Mouse (Mus musculus) layer of hippocampus, adult 18-20 months (tissue): ENCODE data around the gene Fgr. TPM values are rescaled to one million over a fixed set of nuclear protein-coding genes. Genes with fewer than 3 reads are reported as not detected.

Experiments
- DNase-seq, 2 experiments: peaks; one replicate each; pipeline ENCODE4 v3.0.0; 2022; ENCODE audit warnings: low spot score in 2 of 2
- total RNA-seq, 2 experiments: library from RNA; stranded (reverse); gene quantifications; 2 replicates each; pipeline ENCODE4 v1.2.3; 2021

Gene Fgr
- total RNA-seq, 2 experiments from 2014 or later, result 0.13 to 0.35 TPM

- DNase-seq, result no peak
These were observed 14.9 kb upstream of the Fgr start for GRCm38 (mm10) chr4:132958741-132959678.

- no peak for DNase-seq
These were observed 14.2 kb upstream of the Fgr start for GRCm38 (mm10) chr4:132959679-132960045.

- DNase-seq, result no peak
These were observed 13.6 kb upstream of the Fgr start for GRCm38 (mm10) chr4:132960313-132960712.

GRCm38 (mm10) chr4:132960864-132961639 lies 12.8 kb upstream of the Fgr start:
- DNase-seq, result no peak

GRCm38 (mm10) chr4:132961866-132962265 lies 12.0 kb upstream of the Fgr start:
- no peak for DNase-seq

- DNase-seq, result no peak
These were observed 11.3 kb upstream of the Fgr start for GRCm38 (mm10) chr4:132962628-132963027.

- DNase-seq, result no peak
These were observed 10.5 kb upstream of the Fgr start for GRCm38 (mm10) chr4:132963436-132963835.

GRCm38 (mm10) chr4:132964064-132964463 lies 9.8 kb upstream of the Fgr start:
- DNase-seq, result no peak

GRCm38 (mm10) chr4:132964473-132964872 lies 9.4 kb upstream of the Fgr start:
- no peak for DNase-seq

- no peak for DNase-seq
These were observed 5.6 kb upstream of the Fgr start for GRCm38 (mm10) chr4:132968105-132968938.

GRCm38 (mm10) chr4:132971601-132972000 lies 2.3 kb upstream of the Fgr start:
- no peak for DNase-seq

GRCm38 (mm10) chr4:132972101-132972500 lies 1.8 kb upstream of the Fgr start:
- DNase-seq, result no peak

- DNase-seq, result no peak
These were observed 1.3 kb upstream of the Fgr start for GRCm38 (mm10) chr4:132972556-132972955.

- DNase-seq, result no peak
These were observed 709 bp upstream of the Fgr start for GRCm38 (mm10) chr4:132973186-132973585.

- DNase-seq, result peak; percentile 11 to 65
These were observed 1.0 kb downstream of the Fgr start for GRCm38 (mm10) chr4:132974904-132975303.

GRCm38 (mm10) chr4:132975791-132976190 lies 1.9 kb downstream of the Fgr start:
- no peak for DNase-seq

- DNase-seq, result no peak
These were observed 2.8 kb downstream of the Fgr start for GRCm38 (mm10) chr4:132976729-132977128.

- DNase-seq, result no peak
These were observed 3.7 kb downstream of the Fgr start for GRCm38 (mm10) chr4:132977597-132977996.

- no peak for DNase-seq
These were observed 5.3 kb downstream of the Fgr start for GRCm38 (mm10) chr4:132979186-132979585.

- no peak for DNase-seq
These were observed 7.7 kb downstream of the Fgr start for GRCm38 (mm10) chr4:132981621-132982020.

GRCm38 (mm10) chr4:132982999-132983398 lies 9.1 kb downstream of the Fgr start:
- no peak for DNase-seq
